Mouse (Mus musculus): ENCODE data around the gene Rftn1. TPM values are rescaled to one million over a fixed set of nuclear protein-coding genes. Genes with fewer than 3 reads are reported as not detected.
A peak's percentile ranks its signal among the peaks of the same experiment; 100 is the strongest.

Gene Rftn1
- polyA plus RNA-seq, 1 experiment from 2014 or later: 14.7 TPM

GRCm38 (mm10) chr17:50040727-50041410 lies 149.6 kb downstream of the Rftn1 start:
- Histone ChIP-seq H3K27me3 (no peaks in the 10 kb centered on the region), H3K27ac (no peak overlapping the region), H3K4me3 (replicated peaks) (no peak overlapping the region), H3K36me3 (no peaks in the 10 kb centered on the region), H3K4me1 (no peaks in the 10 kb centered on the region), H3K4me2 (no peak overlapping the region), H3K9ac (no peak overlapping the region), H3K9me3 (replicated peaks) (no peaks in the 10 kb centered on the region)
- no peak for ATAC-seq (replicated peaks; ENCODE audit: low FRiP score)
- 94% methylated on average over 3 of the region's 3 CpGs for WGBS

GRCm38 (mm10) chr17:50037882-50038665 lies 152.4 kb downstream of the Rftn1 start:
- Histone ChIP-seq H3K9me3 (replicated peaks) (no peaks in the 10 kb centered on the region), H3K4me3 (replicated peaks) (no peak overlapping the region), H3K4me2 (no peak overlapping the region), H3K27ac (no peak overlapping the region), H3K4me1 (no peaks in the 10 kb centered on the region), H3K9ac (no peak overlapping the region), H3K27me3 (no peaks in the 10 kb centered on the region), H3K36me3 (no peaks in the 10 kb centered on the region)
- 90% methylated on average over 10 of the region's 10 CpGs for WGBS
- no peak for ATAC-seq (replicated peaks; ENCODE audit: low FRiP score)

- Histone ChIP-seq H3K27me3 (no peaks in the 10 kb centered on the region), H3K4me2 (no peak overlapping the region), H3K9ac (no peak overlapping the region), H3K36me3 (no peaks in the 10 kb centered on the region), H3K27ac (no peak overlapping the region), H3K4me1 (no peaks in the 10 kb centered on the region), H3K9me3 (replicated peaks) (no peaks in the 10 kb centered on the region), H3K4me3 (replicated peaks) (no peak overlapping the region)
- 86% methylated on average over 4 of the region's 4 CpGs for WGBS
- ATAC-seq (replicated peaks; ENCODE audit: low FRiP score): no peak
These were observed 153.1 kb downstream of the Rftn1 start for GRCm38 (mm10) chr17:50037416-50037815.

GRCm38 (mm10) chr17:50036751-50037385 lies 153.6 kb downstream of the Rftn1 start:
- Histone ChIP-seq H3K27ac (no peak overlapping the region), H3K4me3 (replicated peaks) (no peak overlapping the region), H3K4me1 (no peaks in the 10 kb centered on the region), H3K36me3 (no peaks in the 10 kb centered on the region), H3K27me3 (no peaks in the 10 kb centered on the region), H3K9me3 (replicated peaks) (no peaks in the 10 kb centered on the region), H3K4me2 (no peak overlapping the region), H3K9ac (no peak overlapping the region)
- 88% methylated on average over 14 of the region's 14 CpGs for WGBS
- no peak for ATAC-seq (replicated peaks; ENCODE audit: low FRiP score)

GRCm38 (mm10) chr17:50033698-50034097 lies 156.8 kb downstream of the Rftn1 start:
- 65% methylated on average over 6 of the region's 6 CpGs for WGBS
- H3K27me3 ChIP-seq: no peaks in the 10 kb centered on the region
- no peak for ATAC-seq (replicated peaks; ENCODE audit: low FRiP score)
- H3K36me3 ChIP-seq: no peaks in the 10 kb centered on the region
- no peak overlapping the region for H3K9ac ChIP-seq
- no peak overlapping the region for H3K4me2 ChIP-seq
- no peaks in the 10 kb centered on the region for H3K9me3 ChIP-seq (replicated peaks)
- H3K27ac ChIP-seq: no peak overlapping the region
- no peaks in the 10 kb centered on the region for H3K4me1 ChIP-seq
- no peak overlapping the region for H3K4me3 ChIP-seq (replicated peaks)

- ATAC-seq (replicated peaks; ENCODE audit: low FRiP score): no peak
- Histone ChIP-seq H3K9ac (no peak overlapping the region), H3K4me1 (no peaks in the 10 kb centered on the region), H3K27me3 (no peaks in the 10 kb centered on the region), H3K27ac (no peak overlapping the region), H3K4me3 (replicated peaks) (no peak overlapping the region), H3K36me3 (no peaks in the 10 kb centered on the region), H3K9me3 (replicated peaks) (no peaks in the 10 kb centered on the region), H3K4me2 (no peak overlapping the region)
- WGBS: 84% methylated on average over 13 of the region's 13 CpGs
These were observed 158.7 kb downstream of the Rftn1 start for GRCm38 (mm10) chr17:50031548-50032491.

GRCm38 (mm10) chr17:50025651-50026050 lies 164.8 kb downstream of the Rftn1 start:
- Histone ChIP-seq H3K36me3 (no peaks in the 10 kb centered on the region), H3K4me3 (replicated peaks) (no peak overlapping the region), H3K4me2 (no peak overlapping the region), H3K27me3 (no peaks in the 10 kb centered on the region), H3K4me1 (peaks cover 2% of the 10 kb centered on the region; the same call in 1 of the 2 replicates), H3K9ac (no peak overlapping the region), H3K27ac (peak overlapping the region; percentile 5; the same call in 1 of the 2 replicates), H3K9me3 (replicated peaks) (no peaks in the 10 kb centered on the region)
- ATAC-seq (replicated peaks; ENCODE audit: low FRiP score): no peak
- 85% methylated on average over 1 of the region's 1 CpGs for WGBS

GRCm38 (mm10) chr17:50025173-50025626 lies 165.3 kb downstream of the Rftn1 start:
- H3K36me3 ChIP-seq: no peaks in the 10 kb centered on the region
- no peak overlapping the region for H3K9ac ChIP-seq
- H3K27ac ChIP-seq: 0 out of 2 replicates have a peak overlapping the region, but pooled peaks have one; percentile 5
- 47% methylated on average over 4 of the region's 4 CpGs for WGBS
- no peak for ATAC-seq (replicated peaks; ENCODE audit: low FRiP score)
- H3K4me1 ChIP-seq: peaks cover 4% of the 10 kb centered on the region; the same call in 1 of the 2 replicates
- H3K4me3 ChIP-seq (replicated peaks): no peak overlapping the region
- no peak overlapping the region for H3K4me2 ChIP-seq
- no peaks in the 10 kb centered on the region for H3K27me3 ChIP-seq
- H3K9me3 ChIP-seq (replicated peaks): no peaks in the 10 kb centered on the region

- H3K9me3 ChIP-seq (replicated peaks): no peaks in the 10 kb centered on the region
- WGBS: 37% methylated on average over 4 of the region's 4 CpGs
- H3K27me3 ChIP-seq: no peaks in the 10 kb centered on the region
- no peak overlapping the region for H3K4me2 ChIP-seq
- no peak for ATAC-seq (replicated peaks; ENCODE audit: low FRiP score)
- H3K4me3 ChIP-seq (replicated peaks): no peak overlapping the region
- H3K27ac ChIP-seq: no peak overlapping the region
- H3K4me1 ChIP-seq: peaks cover 4% of the 10 kb centered on the region; the same call in 1 of the 2 replicates
- no peak overlapping the region for H3K9ac ChIP-seq
- H3K36me3 ChIP-seq: no peaks in the 10 kb centered on the region
These were observed 169.1 kb downstream of the Rftn1 start for GRCm38 (mm10) chr17:50021400-50021799.

GRCm38 (mm10) chr17:50020211-50021001 lies 170.1 kb downstream of the Rftn1 start:
- Histone ChIP-seq H3K27me3 (no peaks in the 10 kb centered on the region), H3K36me3 (no peaks in the 10 kb centered on the region), H3K27ac (no peak overlapping the region), H3K9ac (no peak overlapping the region), H3K4me3 (replicated peaks) (no peak overlapping the region), H3K4me2 (no peak overlapping the region), H3K4me1 (peaks cover 4% of the 10 kb centered on the region; the same call in 1 of the 2 replicates), H3K9me3 (replicated peaks) (no peaks in the 10 kb centered on the region)
- WGBS: 51% methylated on average over 16 of the region's 16 CpGs
- ATAC-seq (replicated peaks; ENCODE audit: low FRiP score): peak; percentile 90

- H3K4me1 ChIP-seq: peaks cover 7% of the 10 kb centered on the region; the same call in 1 of the 2 replicates
- H3K36me3 ChIP-seq: no peaks in the 10 kb centered on the region
- H3K4me2 ChIP-seq: no peak overlapping the region
- H3K4me3 ChIP-seq (replicated peaks): no peak overlapping the region
- no peaks in the 10 kb centered on the region for H3K27me3 ChIP-seq
- H3K27ac ChIP-seq: no peak overlapping the region
- H3K9me3 ChIP-seq (replicated peaks): no peaks in the 10 kb centered on the region
- no peak for ATAC-seq (replicated peaks; ENCODE audit: low FRiP score)
- no peak overlapping the region for H3K9ac ChIP-seq
- WGBS: 92% methylated on average over 3 of the region's 3 CpGs
These were observed 170.7 kb downstream of the Rftn1 start for GRCm38 (mm10) chr17:50019819-50020210.
